Mouse (Mus musculus) erythroblast, embryonic 14.5 days (primary cell): ENCODE data around the gene Mecr.

ENCODE experiments used
- GATA1 ChIP-seq: IDR thresholded peaks from 2 replicates; pipeline ENCODE4 v1.6.1; 2012; ENCODE audit warnings: low read length, inconsistent platforms, mixed read lengths
- TAL1 ChIP-seq: IDR thresholded peaks from 3 replicates; pipeline ENCODE4 v1.6.1; 2012; ENCODE audit warnings: low read length, inconsistent platforms, mixed read lengths

GRCm38 (mm10) chr4:131913526-131913925 is 70.3 kb downstream of the Mecr start:
- no peak for TF ChIP-seq GATA1
- no peak for TF ChIP-seq TAL1
